19 mouse cellular contexts compared by ENCODE assay signal in genomic region chr17:34847192-34847591, GRCm38 (mm10). TPM values are rescaled to one million over a fixed set of nuclear protein-coding genes. Genes with fewer than 3 reads are reported as not detected.
"Had no signal": no experiment of that assay in that cellular context is flagged by ENCODE, and none has a peak within 500 bp of the region (broad histone marks: within the 10 kb centered on the region; RNA-seq: fewer than 3 reads in every experiment).

No protein-coding gene starts in this region.

- H3K27me3 ChIP-seq: midbrain, embryonic 12.5 days; neural tube, embryonic 13.5 days; neural tube, embryonic 15.5 days had no signal

- H3K4me3 ChIP-seq: midbrain, embryonic 10.5 days; midbrain, embryonic 12.5 days; myocyte; neural tube, embryonic 13.5 days; neural tube, embryonic 15.5 days had no signal

- H3K4me2 ChIP-seq: lung, embryonic 14.5 days; midbrain, embryonic 12.5 days; neural tube, embryonic 13.5 days; neural tube, embryonic 15.5 days had no signal

- H3K9ac ChIP-seq: lung, embryonic 14.5 days; midbrain, embryonic 12.5 days; neural tube, embryonic 13.5 days; neural tube, embryonic 15.5 days had no signal

- H3K9me3 ChIP-seq: midbrain, embryonic 10.5 days; midbrain, embryonic 12.5 days; neural tube, embryonic 13.5 days; neural tube, embryonic 15.5 days had no signal

- ATAC-seq: midbrain, embryonic 16.5 days had no signal

- H3K27ac ChIP-seq: midbrain, embryonic 10.5 days; midbrain, embryonic 12.5 days; neural tube, embryonic 13.5 days; neural tube, embryonic 15.5 days had no signal

- DNase-seq: lung, adult 18-20 months; lung, embryonic 14.5 days; lung, postnatal 10 days; midbrain, embryonic 14.5 days; retina, postnatal 1 day; right cerebral cortex, adult 18-20 months; right cerebral cortex, postnatal 25 days; right cerebral cortex, postnatal 4 days; spleen, adult 18-20 months; thymus, adult 18-20 months; thymus, postnatal 14 days; thymus, postnatal 36 days had no signal

RNA-seq across cellular contexts. Expression of gene Cfb, which starts 15.1 kb away (rescaled TPM):
- total RNA-seq: megakaryocyte-erythroid progenitor cell, adult 5-6 weeks had no signal
